Mouse (Mus musculus): ENCODE results near the gene Gbp2b. TPM values are rescaled to one million over a fixed set of nuclear protein-coding genes. Genes with fewer than 3 reads are reported as not detected.
"Not testable (repeated sequence)": the region's sequence is repeated elsewhere in the genome, so short reads cannot be mapped to it uniquely, and the experiment has no call there.

The Gbp2b gene
- not detected in 2 replicates for polyA plus RNA-seq (2012)

DNA sequence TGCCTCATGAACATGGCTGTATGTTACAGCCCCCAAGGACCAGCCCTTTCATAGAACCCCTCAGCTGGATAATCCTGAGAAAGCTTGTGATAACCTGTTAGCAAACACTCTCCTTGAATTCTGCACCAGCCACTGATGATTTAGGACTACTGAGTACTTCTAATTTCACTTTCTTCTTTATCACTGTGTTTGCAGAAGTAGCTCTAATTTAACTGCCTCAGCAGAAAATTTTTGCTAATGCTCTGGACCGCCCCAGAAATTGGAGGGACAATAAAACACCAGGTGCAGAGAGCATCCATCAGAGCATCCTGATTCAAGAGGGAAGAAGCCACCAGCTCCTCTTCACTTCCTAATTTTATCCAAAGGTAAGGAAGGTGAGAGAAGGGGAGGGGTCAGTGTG is at the start of gene Gbp2b:
Gene Gbp2b, plus strand, starts transcription at position 301 of the 400 bp plus-strand sequence.
- H3K36me3 ChIP-seq (ENCODE audit: control insufficient read depth): no peaks in the 10 kb centered on the region
- no peaks in the 10 kb centered on the region for H3K4me1 ChIP-seq (ENCODE audit: control insufficient read depth)
- no peaks in the 10 kb centered on the region for H3K9me3 ChIP-seq (ENCODE audit: control insufficient read depth, low read length)
- TF ChIP-seq GATA1 (IDR thresholded peaks at IDR 0.05; ENCODE audit: low read length) (no peak), TAL1 (IDR thresholded peaks at IDR 0.05; ENCODE audit: low read length) (no peak)
- H3K27me3 ChIP-seq (ENCODE audit: control insufficient read depth): no peaks in the 10 kb centered on the region
- H3K4me3 ChIP-seq (replicated peaks): no peak within 1 kb of the TSS

DNA sequence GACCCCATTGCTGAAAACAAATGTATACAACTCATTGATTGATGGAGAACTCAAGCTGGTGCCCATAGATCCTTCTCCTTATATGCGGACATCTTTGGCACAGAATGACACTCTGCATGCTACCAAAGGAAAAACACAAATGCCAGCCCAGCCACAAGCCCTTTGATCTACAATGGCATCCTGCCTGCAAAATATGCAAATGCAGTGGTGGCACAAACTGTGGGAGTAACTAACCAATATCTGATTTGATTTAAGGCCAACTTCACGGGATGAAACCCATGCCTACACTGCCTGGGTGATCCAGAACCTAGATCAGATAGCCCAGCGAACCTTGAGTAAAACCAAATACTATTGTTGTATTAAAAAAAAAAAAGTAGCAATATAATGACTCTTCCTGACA is 48.0 kb upstream of the Gbp2b start:
- Histone ChIP-seq H3K27me3 (ENCODE audit: control insufficient read depth) (no peaks in the 10 kb centered on the region), H3K4me3 (replicated peaks) (no peak overlapping the region), H3K9me3 (ENCODE audit: control insufficient read depth, low read length) (no peaks in the 10 kb centered on the region), H3K4me1 (ENCODE audit: control insufficient read depth) (no peaks in the 10 kb centered on the region), H3K36me3 (ENCODE audit: control insufficient read depth) (no peaks in the 10 kb centered on the region; the same call in 1 of the 2 replicates)
- no peak for TF ChIP-seq GATA1 (IDR thresholded peaks at IDR 0.05; ENCODE audit: low read length)
- no peak for TF ChIP-seq TAL1 (IDR thresholded peaks at IDR 0.05; ENCODE audit: low read length)

DNA sequence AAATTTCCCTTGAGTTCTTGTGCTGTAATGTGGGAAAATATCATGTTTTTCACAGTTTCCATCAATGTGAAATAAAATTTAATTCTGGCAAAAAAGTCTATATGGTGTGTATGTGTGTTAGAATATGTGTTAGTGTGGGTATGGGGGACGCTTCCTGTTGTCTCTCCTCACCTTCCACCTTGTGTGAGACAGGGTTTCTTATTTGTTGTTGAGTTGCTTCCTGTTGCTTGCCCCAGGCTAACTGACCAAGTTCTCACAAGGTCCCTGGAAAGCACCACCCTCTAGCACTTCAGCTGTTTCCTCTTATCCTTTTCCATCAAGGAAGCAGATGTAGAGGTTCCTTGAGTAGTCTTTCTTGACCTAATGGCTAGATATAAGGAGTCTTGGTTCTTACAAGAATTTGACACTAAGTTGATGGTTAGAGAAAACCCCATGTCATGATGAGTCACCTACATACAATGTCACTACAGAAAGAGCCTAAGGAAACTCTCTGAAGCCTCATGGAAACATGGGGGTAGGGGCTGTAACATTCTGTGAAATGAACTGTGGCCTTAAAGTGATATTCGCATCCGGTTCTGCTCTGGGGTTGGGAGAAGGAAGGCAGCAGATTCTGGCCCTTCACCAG is 44.5 kb upstream of the Gbp2b start:
- Histone ChIP-seq H3K9me3 (ENCODE audit: control insufficient read depth, low read length) (no peaks in the 10 kb centered on the region), H3K4me3 (replicated peaks) (no peak overlapping the region), H3K4me1 (ENCODE audit: control insufficient read depth) (no peaks in the 10 kb centered on the region), H3K36me3 (ENCODE audit: control insufficient read depth) (no peaks in the 10 kb centered on the region), H3K27me3 (ENCODE audit: control insufficient read depth) (no peaks in the 10 kb centered on the region)
- TF ChIP-seq TAL1 (IDR thresholded peaks at IDR 0.05; ENCODE audit: low read length) (no peak), GATA1 (IDR thresholded peaks at IDR 0.05; ENCODE audit: low read length) (no peak)

DNA sequence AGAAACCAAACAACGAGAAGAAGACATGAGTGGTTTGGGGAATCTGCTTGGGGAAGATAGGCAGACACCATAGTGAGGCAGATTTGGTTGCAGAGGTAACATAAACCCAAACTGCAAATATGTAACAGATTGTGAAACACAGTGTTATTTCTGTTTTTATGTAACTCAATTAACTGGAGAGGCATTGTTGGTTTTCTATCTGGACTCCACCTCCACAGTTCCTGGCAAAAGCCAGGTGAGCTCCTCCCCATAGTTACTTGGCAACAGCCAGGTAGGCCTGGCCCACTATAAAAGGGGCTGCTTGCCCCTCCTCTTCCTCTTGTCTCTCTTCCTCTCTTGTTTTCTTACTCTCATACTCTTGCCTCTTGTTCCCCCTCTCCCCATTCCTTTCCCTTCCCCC is 40.0 kb upstream of the Gbp2b start:
- Histone ChIP-seq H3K36me3 (ENCODE audit: control insufficient read depth) (no peaks in the 10 kb centered on the region), H3K27me3 (ENCODE audit: control insufficient read depth) (no peaks in the 10 kb centered on the region), H3K4me1 (ENCODE audit: control insufficient read depth) (no peaks in the 10 kb centered on the region), H3K4me3 (replicated peaks) (no peak overlapping the region), H3K9me3 (ENCODE audit: control insufficient read depth, low read length) (no peaks in the 10 kb centered on the region)
- no peak for TF ChIP-seq TAL1 (IDR thresholded peaks at IDR 0.05; ENCODE audit: low read length)
- TF ChIP-seq GATA1 (IDR thresholded peaks at IDR 0.05; ENCODE audit: low read length): no peak

DNA sequence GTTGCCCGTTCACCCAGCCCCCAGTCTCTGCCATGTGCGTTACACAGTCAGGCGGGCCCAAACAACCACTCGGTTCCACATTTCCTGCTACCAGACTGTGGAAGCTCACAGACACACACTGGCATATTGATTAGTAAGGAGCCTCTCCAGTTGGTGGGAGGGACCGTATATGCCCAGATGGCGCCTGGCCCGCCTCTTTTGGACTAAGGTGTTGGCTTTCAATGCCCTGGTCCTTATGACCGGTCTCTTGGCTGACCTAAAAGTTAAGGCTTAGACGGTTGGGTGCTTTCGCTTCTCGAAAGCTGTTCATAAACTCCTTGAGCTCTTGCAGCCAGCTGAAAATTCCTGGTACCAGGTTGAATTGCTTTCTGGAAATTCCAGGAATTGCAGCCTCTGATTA is 39.0 kb upstream of the Gbp2b start:
- TF ChIP-seq TAL1 (IDR thresholded peaks at IDR 0.05; ENCODE audit: low read length) (no peak), GATA1 (IDR thresholded peaks at IDR 0.05; ENCODE audit: low read length) (no peak)
- no peaks in the 10 kb centered on the region for H3K36me3 ChIP-seq (ENCODE audit: control insufficient read depth)
- H3K9me3 ChIP-seq (ENCODE audit: control insufficient read depth, low read length): no peaks in the 10 kb centered on the region
- H3K4me1 ChIP-seq (ENCODE audit: control insufficient read depth): peaks cover 2% of the 10 kb centered on the region; the same call in 1 of the 2 replicates
- no peaks in the 10 kb centered on the region for H3K27me3 ChIP-seq (ENCODE audit: control insufficient read depth)
- H3K4me3 ChIP-seq (replicated peaks): no peak overlapping the region

DNA sequence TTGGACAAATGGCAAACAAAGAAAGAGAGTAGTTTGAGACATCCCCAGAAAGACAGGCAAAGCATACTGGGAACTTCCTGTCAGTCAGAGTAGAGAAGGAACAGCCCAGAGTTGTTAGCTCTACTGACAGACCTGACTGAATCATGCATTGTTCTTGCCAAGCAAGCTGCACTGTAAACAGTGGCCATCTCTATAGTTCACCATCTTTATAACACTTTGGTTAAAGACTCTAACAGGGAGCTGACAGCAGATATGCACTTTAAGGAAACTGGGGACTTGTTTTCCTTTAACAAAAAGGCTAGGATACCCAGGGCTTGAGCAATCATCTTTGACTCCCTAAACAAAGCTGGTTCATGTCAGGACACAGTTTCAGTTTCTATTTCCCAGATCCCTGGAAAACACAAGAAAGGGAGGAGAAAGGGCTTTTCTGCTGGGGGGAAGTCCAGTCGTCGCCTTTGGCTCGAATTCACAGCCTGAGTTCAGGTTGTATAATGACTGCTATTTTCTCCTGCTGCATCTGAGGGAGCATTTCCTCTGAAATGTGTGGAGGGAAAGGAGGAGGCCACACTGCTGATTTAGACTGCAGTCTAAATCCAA is 34.9 kb upstream of the Gbp2b start, which contains the start of gene Gbp3:
Gene Gbp3, plus strand, starts transcription at position 395 of the 597 bp plus-strand sequence.
- no peaks in the 10 kb centered on the region for H3K27me3 ChIP-seq (ENCODE audit: control insufficient read depth)
- H3K36me3 ChIP-seq (ENCODE audit: control insufficient read depth): no peaks in the 10 kb centered on the region
- no peak for TF ChIP-seq TAL1 (IDR thresholded peaks at IDR 0.05; ENCODE audit: low read length)
- no peak for TF ChIP-seq GATA1 (IDR thresholded peaks at IDR 0.05; ENCODE audit: low read length)
- peak within 1 kb of the TSS; percentile 42 for H3K4me3 ChIP-seq (replicated peaks)
- peaks cover 2% of the 10 kb centered on the region; the same call in 1 of the 2 replicates for H3K4me1 ChIP-seq (ENCODE audit: control insufficient read depth)
- H3K9me3 ChIP-seq (ENCODE audit: control insufficient read depth, low read length): no peaks in the 10 kb centered on the region

DNA sequence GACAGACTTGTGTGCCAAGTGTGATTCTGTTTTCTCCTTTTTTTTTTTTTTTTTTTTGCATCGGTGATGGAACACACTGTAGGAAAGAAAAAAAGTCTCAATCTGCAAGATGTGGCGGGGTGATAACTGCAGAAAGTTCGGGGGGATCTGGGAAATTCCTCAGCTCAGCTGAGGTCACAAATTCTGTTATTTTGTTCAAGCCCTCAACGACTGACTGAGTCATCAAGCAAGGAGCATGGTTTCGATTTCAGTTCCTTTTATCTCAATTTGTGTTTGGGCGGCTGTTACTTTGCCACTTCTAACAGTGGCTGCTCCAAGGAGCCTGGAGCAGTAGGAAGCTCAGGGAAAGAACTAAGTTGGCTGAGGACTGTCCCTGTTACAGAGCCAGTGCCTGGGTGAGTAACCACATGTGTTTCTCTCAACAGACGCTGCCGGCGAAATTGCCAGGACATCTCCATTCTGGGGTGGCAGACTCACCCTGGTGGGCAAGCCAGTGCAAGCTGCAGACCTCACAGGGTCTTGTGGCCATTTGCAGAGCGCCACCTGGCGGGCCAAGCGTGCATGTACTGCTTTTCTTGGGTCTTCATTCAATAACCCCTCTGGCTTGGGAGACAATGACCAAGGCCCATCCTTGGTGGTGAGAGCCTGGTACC is 34.2 kb upstream of the Gbp2b start:
- Histone ChIP-seq H3K4me1 (ENCODE audit: control insufficient read depth) (peaks cover 2% of the 10 kb centered on the region; the same call in 1 of the 2 replicates), H3K27me3 (ENCODE audit: control insufficient read depth) (no peaks in the 10 kb centered on the region), H3K4me3 (replicated peaks) (peak overlapping the region; percentile 42), H3K36me3 (ENCODE audit: control insufficient read depth) (no peaks in the 10 kb centered on the region), H3K9me3 (ENCODE audit: control insufficient read depth, low read length) (no peaks in the 10 kb centered on the region)
- TF ChIP-seq TAL1 (IDR thresholded peaks at IDR 0.05; ENCODE audit: low read length) (no peak), GATA1 (IDR thresholded peaks at IDR 0.05; ENCODE audit: low read length) (no peak)

DNA sequence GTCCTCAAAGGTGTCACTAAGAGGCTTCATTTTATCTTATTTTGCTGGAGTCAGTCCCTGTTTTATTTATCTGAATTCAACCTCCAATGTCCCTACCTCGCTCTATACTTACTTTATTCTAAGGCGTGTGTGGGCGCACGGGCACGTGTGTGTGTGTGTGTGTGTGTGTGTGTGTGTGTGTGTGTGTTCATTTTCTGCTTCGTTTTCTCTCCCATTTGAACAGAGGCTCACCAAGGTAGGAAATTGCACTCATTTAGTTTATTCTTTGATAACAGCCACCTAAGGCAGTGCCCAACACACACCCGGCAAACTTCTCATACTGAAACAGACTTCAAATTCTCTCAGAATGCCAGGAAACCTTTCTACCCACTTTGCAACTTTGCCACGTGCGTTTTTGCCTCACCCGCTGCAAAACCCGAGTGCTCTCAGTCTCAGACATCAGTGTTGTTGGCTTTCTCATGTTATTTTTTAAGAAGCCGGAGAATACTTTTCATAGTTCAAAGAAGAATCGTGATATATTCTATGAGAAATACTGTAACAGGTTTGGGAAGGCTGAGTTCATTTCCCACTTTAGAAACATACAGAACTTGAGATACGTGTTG is 33.5 kb upstream of the Gbp2b start:
- Histone ChIP-seq H3K4me1 (ENCODE audit: control insufficient read depth) (peaks cover 2% of the 10 kb centered on the region; the same call in 1 of the 2 replicates), H3K9me3 (ENCODE audit: control insufficient read depth, low read length) (no peaks in the 10 kb centered on the region), H3K27me3 (ENCODE audit: control insufficient read depth) (no peaks in the 10 kb centered on the region), H3K36me3 (ENCODE audit: control insufficient read depth) (no peaks in the 10 kb centered on the region), H3K4me3 (replicated peaks) (no peak overlapping the region)
- no peak for TF ChIP-seq TAL1 (IDR thresholded peaks at IDR 0.05; ENCODE audit: low read length)
- TF ChIP-seq GATA1 (IDR thresholded peaks at IDR 0.05; ENCODE audit: low read length): no peak

DNA sequence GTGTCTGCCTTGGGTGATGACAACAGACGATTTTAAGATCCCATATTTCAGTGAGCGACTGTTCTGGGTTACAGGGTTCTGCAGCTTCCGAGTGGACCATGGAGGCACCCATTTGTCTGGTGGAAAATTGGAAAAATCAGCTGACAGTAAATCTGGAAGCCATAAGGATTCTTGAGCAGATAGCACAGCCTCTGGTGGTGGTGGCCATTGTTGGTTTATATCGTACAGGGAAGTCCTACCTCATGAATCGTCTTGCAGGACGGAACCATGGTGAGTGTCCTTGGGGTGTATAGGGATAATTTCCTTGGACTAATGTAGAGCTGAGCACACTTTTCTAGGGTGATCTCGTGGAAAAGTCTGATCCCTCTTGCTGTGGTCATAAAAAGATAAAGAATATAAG is 33.0 kb upstream of the Gbp2b start:
- Histone ChIP-seq H3K36me3 (ENCODE audit: control insufficient read depth) (no peaks in the 10 kb centered on the region), H3K27me3 (ENCODE audit: control insufficient read depth) (no peaks in the 10 kb centered on the region), H3K9me3 (ENCODE audit: control insufficient read depth, low read length) (no peaks in the 10 kb centered on the region), H3K4me3 (replicated peaks) (no peak overlapping the region), H3K4me1 (ENCODE audit: control insufficient read depth) (peaks cover 2% of the 10 kb centered on the region; the same call in 1 of the 2 replicates)
- TF ChIP-seq GATA1 (IDR thresholded peaks at IDR 0.05; ENCODE audit: low read length): no peak
- TF ChIP-seq TAL1 (IDR thresholded peaks at IDR 0.05; ENCODE audit: low read length): no peak

DNA sequence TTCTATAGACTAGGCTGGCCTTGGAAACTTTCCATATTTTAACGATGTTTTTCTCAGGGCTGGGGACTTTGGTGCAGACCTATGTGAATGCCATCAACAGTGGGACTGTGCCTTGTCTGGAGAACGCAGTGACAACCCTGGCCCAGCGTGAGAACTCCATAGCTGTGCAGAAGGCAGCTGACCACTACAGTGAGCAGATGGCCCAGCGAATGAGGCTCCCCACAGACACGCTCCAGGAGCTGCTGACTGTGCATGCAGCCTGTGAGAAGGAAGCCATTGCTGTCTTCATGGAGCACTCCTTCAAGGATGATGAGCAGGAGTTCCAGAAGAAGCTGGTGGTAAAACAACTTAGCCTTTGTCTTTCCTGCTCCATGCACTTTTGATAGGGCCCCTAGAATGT is 27.2 kb upstream of the Gbp2b start:
- H3K27me3 ChIP-seq (ENCODE audit: control insufficient read depth); H3K9me3 ChIP-seq (ENCODE audit: control insufficient read depth, low read length); H3K4me1 ChIP-seq (ENCODE audit: control insufficient read depth); H3K4me3 ChIP-seq (replicated peaks); H3K36me3 ChIP-seq (ENCODE audit: control insufficient read depth): not testable (repeated sequence)

All from erythroblast, embryonic 14.5 days (primary cell).